Mouse (Mus musculus): ENCODE measurements at regions not wholly inside any gene's neighbourhood (a gene's known extent, or its start where the extent isn't known, plus 50 kb on each side); places are given as distances from the start of the nearest gene placed in this dataset.
"Not testable (repeated sequence)": the region's sequence is repeated elsewhere in the genome, so short reads cannot be mapped to it uniquely, and the experiment has no call there.

DNA sequence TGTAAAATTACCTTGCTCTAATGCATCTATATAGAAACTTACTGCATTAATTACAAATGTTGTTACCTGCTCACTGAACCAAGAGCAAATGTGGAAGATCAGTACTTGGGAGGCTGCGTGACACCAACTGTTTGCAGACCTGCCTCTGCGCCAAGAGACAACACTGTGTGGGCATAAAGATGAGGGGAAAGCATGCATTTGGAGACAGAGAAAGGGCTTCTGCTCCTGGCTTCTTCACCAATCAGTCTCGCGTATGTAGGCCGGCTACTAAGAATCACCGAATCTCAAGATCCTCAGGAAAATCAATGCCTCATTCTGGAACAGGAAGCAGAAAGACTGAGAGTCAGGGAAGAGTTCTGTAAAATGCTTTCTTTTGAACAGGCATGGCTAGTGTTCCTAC is 89.6 kb upstream of the Galnt18 start:
- Histone ChIP-seq H3K27me3 (ENCODE audit: control insufficient read depth, insufficient read depth, low read length) (no peaks in the 10 kb centered on the region), H3K79me2 (ENCODE audit: control insufficient read depth, insufficient read depth, low read length) (no peaks in the 10 kb centered on the region), H3K4me3 (ENCODE audit: insufficient read depth, low read depth, low read length) (no peak overlapping the region), H3K4me1 (ENCODE audit: control insufficient read depth, insufficient read depth, low read length) (no peaks in the 10 kb centered on the region), H3K27ac (replicated peaks; ENCODE audit: insufficient read depth, low read depth, low read length) (no peak overlapping the region), H3K36me3 (ENCODE audit: control insufficient read depth, insufficient read depth, low read length) (no peaks in the 10 kb centered on the region), H3K9ac (ENCODE audit: low read depth, low read length) (no peak overlapping the region)
- TF ChIP-seq POLR2A (IDR thresholded peaks at IDR 0.05; ENCODE audit: extremely low read depth, insufficient read depth, low read length): no peak
- no peak for TF ChIP-seq CTCF (IDR thresholded peaks at IDR 0.05; ENCODE audit: low read depth, low read length)
- DNase-seq (ENCODE audit: extremely low read depth, low read depth, low spot score): no peak
- 94% methylated on average over 6 of the region's 6 CpGs for WGBS

DNA sequence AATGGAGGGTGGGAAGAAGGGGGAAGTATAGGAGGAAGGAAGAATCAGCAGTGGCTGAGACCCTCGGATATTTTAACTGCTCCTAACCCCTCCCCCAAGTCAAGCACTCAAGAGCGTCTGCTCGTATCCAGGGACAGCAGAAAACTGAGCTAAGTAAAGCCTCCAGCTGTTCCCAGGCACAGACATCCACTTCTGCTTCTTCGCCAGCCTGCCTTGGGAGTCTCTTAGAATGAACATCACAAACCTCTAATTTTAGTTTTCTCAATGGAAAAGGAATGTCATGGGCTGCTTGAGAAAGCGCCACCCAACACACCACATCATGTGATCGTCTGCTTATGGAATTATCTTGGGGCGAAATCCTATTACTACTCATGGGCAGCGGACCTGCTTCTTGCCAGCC is 83.3 kb upstream of the Galnt18 start:
- Histone ChIP-seq H3K4me3 (ENCODE audit: insufficient read depth, low read depth, low read length) (no peak overlapping the region), H3K36me3 (ENCODE audit: control insufficient read depth, insufficient read depth, low read length) (no peaks in the 10 kb centered on the region), H3K79me2 (ENCODE audit: control insufficient read depth, insufficient read depth, low read length) (no peaks in the 10 kb centered on the region), H3K9ac (ENCODE audit: low read depth, low read length) (no peak overlapping the region), H3K27ac (replicated peaks; ENCODE audit: insufficient read depth, low read depth, low read length) (no peak overlapping the region), H3K4me1 (ENCODE audit: control insufficient read depth, insufficient read depth, low read length) (no peaks in the 10 kb centered on the region), H3K27me3 (ENCODE audit: control insufficient read depth, insufficient read depth, low read length) (peaks cover 2% of the 10 kb centered on the region; the same call in 1 of the 2 replicates)
- TF ChIP-seq POLR2A (IDR thresholded peaks at IDR 0.05; ENCODE audit: extremely low read depth, insufficient read depth, low read length): no peak
- no peak for TF ChIP-seq CTCF (IDR thresholded peaks at IDR 0.05; ENCODE audit: low read depth, low read length)
- 67% methylated on average over 8 of the region's 8 CpGs for WGBS
- DNase-seq (ENCODE audit: extremely low read depth, low read depth, low spot score): no peak

DNA sequence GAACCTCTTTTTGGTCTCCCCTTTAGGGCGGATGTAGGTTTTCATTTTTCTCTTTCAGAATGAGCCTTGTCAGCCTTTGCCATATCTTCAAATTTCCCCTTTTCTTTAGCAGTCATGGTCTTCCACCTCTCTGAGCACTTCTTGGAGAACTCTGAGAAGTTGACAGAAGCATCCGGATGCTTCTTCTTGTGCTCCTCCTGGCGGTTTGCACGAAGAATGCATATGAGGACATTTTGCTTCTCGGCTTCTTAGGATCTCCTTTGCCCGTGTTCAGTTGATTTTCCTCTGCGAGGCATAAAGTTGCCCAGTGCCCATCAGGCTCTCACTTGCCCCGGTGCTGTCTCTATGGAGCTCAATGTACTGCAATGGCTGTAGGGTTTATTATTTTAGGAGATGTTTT is 78.5 kb upstream of the Galnt18 start:
- not testable (repeated sequence) for H3K4me1 ChIP-seq (ENCODE audit: control insufficient read depth, insufficient read depth, low read length); H3K79me2 ChIP-seq (ENCODE audit: control insufficient read depth, insufficient read depth, low read length); H3K27me3 ChIP-seq (ENCODE audit: control insufficient read depth, insufficient read depth, low read length); H3K36me3 ChIP-seq (ENCODE audit: control insufficient read depth, insufficient read depth, low read length); H3K9ac ChIP-seq (ENCODE audit: low read depth, low read length); H3K4me3 ChIP-seq (ENCODE audit: insufficient read depth, low read depth, low read length); DNase-seq (ENCODE audit: extremely low read depth, low read depth, low spot score); H3K27ac ChIP-seq (replicated peaks; ENCODE audit: insufficient read depth, low read depth, low read length)
- WGBS: 83% methylated on average over 8 of the region's 8 CpGs

DNA sequence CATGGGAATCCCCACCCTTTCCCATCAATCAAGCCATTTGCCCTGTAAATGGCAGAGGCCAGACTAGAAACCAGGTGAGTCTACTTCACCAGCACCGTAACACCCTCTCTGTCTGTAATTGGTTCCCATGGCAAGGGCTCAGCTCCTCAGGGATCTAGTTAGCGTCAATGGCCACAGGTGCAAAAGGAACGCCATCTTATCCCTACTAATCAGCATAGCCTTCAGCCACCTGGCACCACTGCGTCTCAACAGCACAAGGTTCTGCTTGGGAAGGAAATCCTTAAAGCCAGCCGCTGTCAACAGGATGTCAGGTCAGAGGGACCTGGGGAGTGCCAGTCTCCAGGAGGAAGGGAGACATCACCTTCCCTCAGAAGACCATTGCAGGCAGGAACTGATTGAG is 77.2 kb upstream of the Galnt18 start:
- Histone ChIP-seq H3K4me3 (ENCODE audit: insufficient read depth, low read depth, low read length) (no peak overlapping the region), H3K27me3 (ENCODE audit: control insufficient read depth, insufficient read depth, low read length) (no peaks in the 10 kb centered on the region), H3K4me1 (ENCODE audit: control insufficient read depth, insufficient read depth, low read length) (no peaks in the 10 kb centered on the region), H3K27ac (replicated peaks; ENCODE audit: insufficient read depth, low read depth, low read length) (no peak overlapping the region), H3K9ac (ENCODE audit: low read depth, low read length) (no peak overlapping the region), H3K79me2 (ENCODE audit: control insufficient read depth, insufficient read depth, low read length) (no peaks in the 10 kb centered on the region), H3K36me3 (ENCODE audit: control insufficient read depth, insufficient read depth, low read length) (no peaks in the 10 kb centered on the region)
- WGBS: 67% methylated on average over 5 of the region's 5 CpGs
- TF ChIP-seq POLR2A (IDR thresholded peaks at IDR 0.05; ENCODE audit: extremely low read depth, insufficient read depth, low read length): no peak
- no peak for TF ChIP-seq CTCF (IDR thresholded peaks at IDR 0.05; ENCODE audit: low read depth, low read length)
- no peak for DNase-seq (ENCODE audit: extremely low read depth, low read depth, low spot score)

DNA sequence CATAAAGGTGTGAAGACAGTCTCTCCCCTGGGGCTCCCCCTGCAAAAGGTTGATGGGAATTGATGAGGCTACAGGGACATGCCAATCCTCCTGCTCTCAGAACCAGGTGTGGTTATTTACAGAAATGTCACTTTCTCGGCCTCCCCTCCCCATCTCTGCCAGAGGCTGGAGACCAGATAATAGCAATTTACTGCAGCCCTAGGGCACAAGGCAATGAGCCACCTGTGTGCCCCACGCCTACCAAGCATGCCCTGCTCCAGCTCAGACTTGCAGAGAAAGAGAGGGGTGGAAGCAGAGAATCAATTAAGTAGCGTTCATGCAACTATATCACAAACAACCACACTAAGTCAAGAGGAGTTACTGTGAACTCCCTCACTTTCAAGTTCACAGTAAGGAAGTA is 75.5 kb upstream of the Galnt18 start:
- Histone ChIP-seq H3K27ac (replicated peaks; ENCODE audit: insufficient read depth, low read depth, low read length) (no peak overlapping the region), H3K36me3 (ENCODE audit: control insufficient read depth, insufficient read depth, low read length) (no peaks in the 10 kb centered on the region), H3K4me1 (ENCODE audit: control insufficient read depth, insufficient read depth, low read length) (no peaks in the 10 kb centered on the region), H3K9ac (ENCODE audit: low read depth, low read length) (no peak overlapping the region), H3K79me2 (ENCODE audit: control insufficient read depth, insufficient read depth, low read length) (no peaks in the 10 kb centered on the region), H3K27me3 (ENCODE audit: control insufficient read depth, insufficient read depth, low read length) (no peaks in the 10 kb centered on the region), H3K4me3 (ENCODE audit: insufficient read depth, low read depth, low read length) (no peak overlapping the region)
- 60% methylated on average over 3 of the region's 3 CpGs for WGBS
- TF ChIP-seq CTCF (IDR thresholded peaks at IDR 0.05; ENCODE audit: low read depth, low read length) (no peak), POLR2A (IDR thresholded peaks at IDR 0.05; ENCODE audit: extremely low read depth, insufficient read depth, low read length) (no peak)
- DNase-seq (ENCODE audit: extremely low read depth, low read depth, low spot score): no peak

DNA sequence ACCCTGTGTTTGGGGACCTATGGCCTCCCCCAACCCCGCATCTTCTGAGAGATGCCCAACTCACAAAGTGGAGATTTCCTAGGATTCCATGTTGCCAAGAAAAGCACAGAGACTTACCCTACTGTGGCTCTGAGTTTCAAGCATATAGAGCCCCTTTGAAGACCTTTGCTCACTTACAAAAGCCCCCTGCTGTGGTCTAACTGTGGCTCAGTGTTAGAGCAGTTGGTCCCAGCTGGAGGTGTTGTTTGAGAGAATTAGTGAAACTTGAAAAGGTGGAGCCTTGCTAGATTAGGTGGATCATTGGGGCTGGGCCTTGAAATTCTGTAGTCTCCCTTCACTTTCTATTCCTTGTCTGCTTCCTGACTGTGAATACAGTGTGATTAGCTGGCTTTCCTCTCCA is 66.6 kb upstream of the Galnt18 start:
- Histone ChIP-seq H3K79me2 (ENCODE audit: control insufficient read depth, insufficient read depth, low read length) (no peaks in the 10 kb centered on the region), H3K4me3 (ENCODE audit: insufficient read depth, low read depth, low read length) (no peak overlapping the region), H3K27ac (replicated peaks; ENCODE audit: insufficient read depth, low read depth, low read length) (no peak overlapping the region), H3K4me1 (ENCODE audit: control insufficient read depth, insufficient read depth, low read length) (no peaks in the 10 kb centered on the region), H3K27me3 (ENCODE audit: control insufficient read depth, insufficient read depth, low read length) (no peaks in the 10 kb centered on the region), H3K36me3 (ENCODE audit: control insufficient read depth, insufficient read depth, low read length) (no peaks in the 10 kb centered on the region), H3K9ac (ENCODE audit: low read depth, low read length) (no peak overlapping the region)
- 61% methylated on average over 1 of the region's 1 CpGs for WGBS
- DNase-seq (ENCODE audit: extremely low read depth, low read depth, low spot score): no peak
- TF ChIP-seq CTCF (IDR thresholded peaks at IDR 0.05; ENCODE audit: low read depth, low read length): no peak
- no peak for TF ChIP-seq POLR2A (IDR thresholded peaks at IDR 0.05; ENCODE audit: extremely low read depth, insufficient read depth, low read length)
